Mouse (Mus musculus): ENCODE results near the gene Flt3l. TPM values are rescaled to one million over a fixed set of nuclear protein-coding genes. Genes with fewer than 3 reads are reported as not detected.

Flt3l gene
- total and polyA plus RNA-seq, 2 experiments from 2014 or later: 1.9 to 2.3 TPM

DNA sequence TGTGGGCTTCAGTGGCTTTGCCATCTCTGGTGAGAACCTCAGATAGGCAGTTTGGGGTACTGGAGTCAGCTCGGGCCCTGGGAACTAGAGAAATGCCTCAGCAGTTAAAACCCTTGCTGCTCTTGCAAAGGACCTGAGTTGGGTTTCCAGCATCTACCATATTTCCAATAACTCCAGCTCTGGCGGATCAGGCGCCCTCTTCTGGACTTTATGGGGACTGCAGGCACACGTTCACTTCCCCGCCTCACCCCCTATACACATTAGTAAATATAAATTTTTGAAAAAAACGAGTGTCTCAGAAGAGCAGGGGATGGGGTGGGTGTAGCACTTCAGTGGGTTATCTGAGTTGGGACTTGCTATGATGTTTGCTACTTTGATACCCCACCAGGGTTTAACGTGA is 36.7 kb upstream of the Flt3l start:
- H3K27me3 ChIP-seq (ENCODE audit: insufficient read depth, low read length): peaks cover 41% of the 10 kb centered on the region
- H3K9me3 ChIP-seq (ENCODE audit: low read length): no peaks in the 10 kb centered on the region
- no peaks in the 10 kb centered on the region; the same call in 1 of the 2 replicates for H3K4me1 ChIP-seq (ENCODE audit: insufficient read depth)
- DNase-seq: no peak
- no peak overlapping the region for H3K9ac ChIP-seq
- 69% methylated on average over 7 of the region's 7 CpGs for WGBS
- no peaks in the 10 kb centered on the region for H3K36me3 ChIP-seq (ENCODE audit: insufficient read depth)
- H3K4me2 ChIP-seq (ENCODE audit: low read depth): no peak overlapping the region
- no peak for ATAC-seq
- H3K27ac ChIP-seq (ENCODE audit: low read depth, low read length): no peak overlapping the region
- H3K4me3 ChIP-seq (ENCODE audit: low read depth, low read length): no peak overlapping the region
- peak; percentile 43; the same call in 1 of the 2 replicates for TF ChIP-seq CTCF (IDR thresholded peaks at IDR 0.05; ENCODE audit: low read depth)

DNA sequence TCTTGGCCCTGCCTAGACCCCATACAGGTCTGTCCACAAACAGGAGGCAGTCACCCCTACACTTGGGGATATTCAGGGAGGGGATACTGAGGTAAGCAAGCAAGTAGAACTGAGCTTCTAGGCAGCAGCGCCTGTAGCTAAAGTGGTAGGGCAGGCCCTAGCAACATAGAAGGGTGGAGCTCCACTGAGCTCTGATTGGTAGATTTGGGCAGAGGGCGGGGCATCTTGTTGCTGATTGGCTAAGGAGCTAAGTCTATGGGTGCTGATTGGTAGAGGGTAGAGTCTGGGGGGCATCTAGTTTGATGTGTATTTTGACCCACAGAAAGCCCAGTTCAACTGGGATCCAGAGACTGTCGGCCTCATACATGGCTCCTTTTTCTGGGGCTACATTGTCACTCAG is 33.3 kb upstream of the Flt3l start:
- no peak for TF ChIP-seq CTCF (IDR thresholded peaks at IDR 0.05; ENCODE audit: low read depth)
- Histone ChIP-seq H3K27ac (ENCODE audit: low read depth, low read length) (no peak overlapping the region), H3K4me2 (ENCODE audit: low read depth) (no peak overlapping the region), H3K4me1 (ENCODE audit: insufficient read depth) (no peaks in the 10 kb centered on the region), H3K4me3 (ENCODE audit: low read depth, low read length) (no peak overlapping the region), H3K9me3 (ENCODE audit: low read length) (no peaks in the 10 kb centered on the region), H3K36me3 (ENCODE audit: insufficient read depth) (no peaks in the 10 kb centered on the region), H3K27me3 (ENCODE audit: insufficient read depth, low read length) (peaks cover 15% of the 10 kb centered on the region), H3K9ac (no peak overlapping the region)
- DNase-seq (no peak), ATAC-seq (peak; percentile 23; the same call in 1 of the 2 replicates)
- WGBS: 94% methylated on average over 3 of the region's 3 CpGs

DNA sequence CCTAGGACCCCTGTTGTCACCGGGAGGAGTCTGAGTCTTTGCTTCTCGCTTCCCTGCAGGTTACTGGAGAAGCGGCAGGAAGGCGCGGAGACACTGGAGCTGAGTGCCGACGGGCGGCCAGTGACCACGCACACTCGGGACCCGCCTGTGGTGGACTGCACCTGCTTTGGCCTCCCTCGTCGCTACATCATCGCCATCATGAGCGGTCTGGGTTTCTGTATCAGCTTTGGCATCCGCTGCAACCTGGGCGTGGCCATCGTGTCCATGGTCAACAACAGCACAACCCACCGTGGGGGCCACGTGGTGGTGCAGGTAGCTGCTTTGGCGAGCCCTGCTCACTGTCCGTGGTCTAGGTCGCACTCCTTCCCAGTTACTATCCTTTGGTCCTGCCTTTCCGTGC is 32.4 kb upstream of the Flt3l start:
- no peaks in the 10 kb centered on the region for H3K9me3 ChIP-seq (ENCODE audit: low read length)
- ATAC-seq (no peak), DNase-seq (no peak)
- no peak for TF ChIP-seq CTCF (IDR thresholded peaks at IDR 0.05; ENCODE audit: low read depth)
- 0 out of 2 replicates have a peak overlapping the region, but pooled peaks have one; percentile 18 for H3K9ac ChIP-seq
- no peak overlapping the region for H3K27ac ChIP-seq (ENCODE audit: low read depth, low read length)
- H3K4me2 ChIP-seq (ENCODE audit: low read depth): peak overlapping the region; percentile 38
- no peaks in the 10 kb centered on the region for H3K36me3 ChIP-seq (ENCODE audit: insufficient read depth)
- no peak overlapping the region for H3K4me3 ChIP-seq (ENCODE audit: low read depth, low read length)
- H3K27me3 ChIP-seq (ENCODE audit: insufficient read depth, low read length): peaks cover 11% of the 10 kb centered on the region
- WGBS: 7% methylated on average over 24 of the region's 24 CpGs
- H3K4me1 ChIP-seq (ENCODE audit: insufficient read depth): no peaks in the 10 kb centered on the region

DNA sequence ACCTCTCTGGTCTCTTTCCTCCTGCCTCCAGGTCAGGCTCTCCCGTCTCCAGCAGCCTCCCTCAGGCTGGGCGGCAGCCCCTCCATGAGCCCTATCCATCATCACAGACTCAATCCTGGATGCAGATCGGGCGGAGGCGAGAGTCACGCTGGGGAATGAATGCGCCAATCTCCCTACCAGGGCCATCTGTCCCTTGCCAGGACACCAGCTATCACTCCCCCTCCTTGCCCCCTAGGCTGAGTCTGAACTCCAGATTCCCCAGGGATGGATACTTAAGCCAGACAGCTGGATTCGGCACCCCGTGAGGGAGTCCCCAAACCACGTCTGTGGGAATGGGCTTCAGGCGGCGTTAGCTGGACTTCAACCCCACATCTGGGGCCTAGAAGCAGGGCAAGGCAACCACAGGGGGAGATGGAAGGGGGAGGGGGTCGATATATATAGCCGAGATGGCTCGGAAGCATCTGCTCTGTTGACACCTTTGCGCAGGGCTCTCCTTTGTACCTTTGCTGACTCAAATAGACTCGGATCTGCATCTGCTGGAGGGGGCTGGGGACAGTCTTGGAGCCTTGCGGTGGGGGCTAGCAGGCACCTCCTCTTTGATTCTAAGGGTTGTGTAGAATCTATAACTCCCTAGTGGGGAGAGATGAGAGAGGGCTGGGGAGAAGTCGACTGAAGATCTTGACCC is 31.7 kb upstream of the Flt3l start:
- Histone ChIP-seq H3K9me3 (ENCODE audit: low read length) (no peaks in the 10 kb centered on the region), H3K4me1 (ENCODE audit: insufficient read depth) (no peaks in the 10 kb centered on the region), H3K4me2 (ENCODE audit: low read depth) (peak overlapping the region; percentile 38), H3K4me3 (ENCODE audit: low read depth, low read length) (peak overlapping the region; percentile 18), H3K27ac (ENCODE audit: low read depth, low read length) (no peak overlapping the region), H3K36me3 (ENCODE audit: insufficient read depth) (no peaks in the 10 kb centered on the region), H3K9ac (peak overlapping the region; percentile 44), H3K27me3 (ENCODE audit: insufficient read depth, low read length) (peaks cover 14% of the 10 kb centered on the region)
- peak; percentile 21; the same call in 1 of the 2 replicates for ATAC-seq
- DNase-seq: no peak
- TF ChIP-seq CTCF (IDR thresholded peaks at IDR 0.05; ENCODE audit: low read depth): no peak
- 5% methylated on average over 19 of the region's 19 CpGs for WGBS

DNA sequence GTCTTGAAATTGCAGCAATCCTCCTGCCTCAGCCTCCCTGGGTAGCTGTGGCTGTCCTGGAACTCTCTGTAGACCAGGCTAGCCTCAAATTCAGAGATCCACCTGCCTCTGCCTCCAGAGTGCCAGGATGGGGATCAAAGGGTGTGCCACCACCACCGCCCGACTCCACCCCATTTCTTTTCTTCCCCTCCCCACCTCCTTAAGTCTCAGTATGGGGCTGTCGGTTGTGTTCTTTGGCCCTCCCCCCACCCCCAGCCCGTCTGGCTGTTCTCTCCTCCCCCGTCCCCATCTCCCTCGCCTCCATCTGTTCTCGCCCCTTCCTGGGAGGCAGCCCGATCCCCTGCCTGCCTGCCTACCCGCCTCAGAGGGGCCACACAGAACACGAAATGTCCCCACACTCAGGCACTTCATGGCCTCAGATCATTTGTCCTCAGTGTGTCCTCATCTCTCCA is 30.7 kb upstream of the Flt3l start:
- Histone ChIP-seq H3K27ac (ENCODE audit: low read depth, low read length) (peak overlapping the region; percentile 54; the same call in 1 of the 2 replicates), H3K36me3 (ENCODE audit: insufficient read depth) (no peaks in the 10 kb centered on the region), H3K9me3 (ENCODE audit: low read length) (no peaks in the 10 kb centered on the region), H3K27me3 (ENCODE audit: insufficient read depth, low read length) (peaks cover 14% of the 10 kb centered on the region), H3K4me3 (ENCODE audit: low read depth, low read length) (no peak overlapping the region), H3K9ac (no peak overlapping the region), H3K4me1 (ENCODE audit: insufficient read depth) (peaks cover 6% of the 10 kb centered on the region; the same call in 1 of the 2 replicates), H3K4me2 (ENCODE audit: low read depth) (peak overlapping the region; percentile 38)
- WGBS: 18% methylated on average over 10 of the region's 10 CpGs
- DNase-seq (no peak), ATAC-seq (no peak)
- no peak for TF ChIP-seq CTCF (IDR thresholded peaks at IDR 0.05; ENCODE audit: low read depth)

DNA sequence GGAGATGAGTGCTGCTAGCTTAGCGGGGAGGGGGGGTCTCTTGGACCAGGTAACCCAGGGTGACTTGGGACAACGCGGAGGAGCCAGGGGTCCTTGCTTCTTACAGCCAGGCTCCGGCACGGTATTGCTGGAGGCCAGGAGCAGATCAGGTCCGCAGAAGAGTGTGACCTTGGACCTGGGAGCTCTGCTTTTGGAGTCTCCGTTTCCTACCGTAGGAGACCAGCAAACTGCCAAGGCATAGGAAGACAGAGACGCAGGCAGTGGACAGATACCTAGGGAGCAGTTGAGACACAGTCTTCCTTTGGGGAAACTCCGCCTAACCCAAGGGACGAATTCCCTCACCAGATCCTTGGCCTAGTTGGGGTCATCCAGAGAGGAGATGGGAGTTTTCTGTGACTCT is 29.5 kb upstream of the Flt3l start:
- no peak for ATAC-seq

DNA sequence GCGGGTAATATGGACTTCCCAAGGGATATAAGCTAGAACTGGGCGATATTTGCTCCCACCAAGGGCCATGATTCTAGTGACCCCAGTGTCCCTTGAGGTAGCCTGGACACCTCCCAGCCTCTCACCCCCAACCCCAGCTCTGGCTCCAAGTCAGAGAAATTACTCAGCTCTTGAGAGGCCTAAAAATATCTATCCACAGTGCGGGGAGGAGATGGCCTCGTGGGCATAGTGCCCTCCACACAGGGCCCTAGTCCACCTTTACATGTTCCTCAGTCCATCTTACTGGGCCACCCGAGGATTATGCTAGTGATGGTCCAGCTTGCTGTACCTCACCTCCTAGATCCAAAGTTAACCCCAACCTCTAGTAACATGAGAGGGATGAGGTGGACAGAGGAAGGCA is 28.6 kb upstream of the Flt3l start:
- Histone ChIP-seq H3K27me3 (ENCODE audit: insufficient read depth, low read length) (peaks cover 14% of the 10 kb centered on the region), H3K4me1 (ENCODE audit: insufficient read depth) (peaks cover 6% of the 10 kb centered on the region; the same call in 1 of the 2 replicates), H3K36me3 (ENCODE audit: insufficient read depth) (peaks cover 6% of the 10 kb centered on the region; the same call in 1 of the 2 replicates), H3K9ac (peak overlapping the region; percentile 59; the same call in 1 of the 2 replicates), H3K9me3 (ENCODE audit: low read length) (no peaks in the 10 kb centered on the region), H3K4me3 (ENCODE audit: low read depth, low read length) (peak overlapping the region; percentile 47), H3K27ac (ENCODE audit: low read depth, low read length) (peak overlapping the region; percentile 9; the same call in 1 of the 2 replicates), H3K4me2 (ENCODE audit: low read depth) (peak overlapping the region; percentile 62)
- DNase-seq: no peak
- 61% methylated on average over 5 of the region's 5 CpGs for WGBS
- no peak for ATAC-seq
- no peak for TF ChIP-seq CTCF (IDR thresholded peaks at IDR 0.05; ENCODE audit: low read depth)

More for the DNA sequence above, 29.5 kb upstream of the Flt3l start:
- Histone ChIP-seq H3K27me3 (ENCODE audit: insufficient read depth, low read length) (peaks cover 14% of the 10 kb centered on the region), H3K9ac (no peak overlapping the region), H3K4me3 (ENCODE audit: low read depth, low read length) (peak overlapping the region; percentile 6; the same call in 1 of the 2 replicates), H3K4me1 (ENCODE audit: insufficient read depth) (peaks cover 6% of the 10 kb centered on the region; the same call in 1 of the 2 replicates), H3K4me2 (ENCODE audit: low read depth) (peak overlapping the region; percentile 62), H3K27ac (ENCODE audit: low read depth, low read length) (no peak overlapping the region), H3K9me3 (ENCODE audit: low read length) (no peaks in the 10 kb centered on the region), H3K36me3 (ENCODE audit: insufficient read depth) (no peaks in the 10 kb centered on the region)
- no peak for DNase-seq
- WGBS: 41% methylated on average over 11 of the region's 11 CpGs
- no peak for TF ChIP-seq CTCF (IDR thresholded peaks at IDR 0.05; ENCODE audit: low read depth)
